Mouse (Mus musculus): ENCODE measurements around the gene Nrip1.

DNA sequence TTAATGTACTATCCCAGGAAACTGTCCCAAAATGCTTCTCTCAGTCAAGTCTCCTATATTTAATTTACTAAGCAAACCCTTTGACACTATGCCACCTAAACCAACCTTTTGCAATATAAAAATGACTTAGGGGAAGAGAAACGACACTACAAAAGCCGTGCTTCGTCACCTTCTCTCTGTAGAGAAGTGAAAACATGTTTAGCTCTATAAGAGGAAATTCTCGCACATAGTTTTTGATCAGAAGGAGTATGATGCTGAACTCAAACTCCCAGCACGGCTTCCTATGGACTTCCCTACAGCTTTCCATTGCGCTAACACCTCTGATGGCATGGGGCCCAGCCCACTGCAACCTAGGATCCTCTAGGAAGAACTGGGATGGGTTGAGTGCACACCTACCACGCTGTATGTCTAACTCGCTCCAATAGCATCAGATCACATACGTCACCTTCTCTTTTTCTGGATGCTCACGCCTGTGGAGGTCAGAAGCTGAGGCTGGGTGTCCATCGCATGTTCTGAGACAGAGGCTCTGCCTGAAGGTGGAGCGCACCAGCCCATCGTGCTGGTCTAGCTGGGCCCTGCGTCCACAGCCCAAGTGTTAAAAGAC lies 17.6 kb downstream of the Nrip1 start:
- TF ChIP-seq EP300 (IDR thresholded peaks at IDR 0.05; ENCODE audit: insufficient read depth, low read depth, low read length): no peak
- TF ChIP-seq POLR2A (IDR thresholded peaks at IDR 0.05; ENCODE audit: insufficient read depth, low read length): no peak
